Mouse (Mus musculus) midbrain, embryonic 10.5 days (tissue): ENCODE data around the gene Col25a1. TPM values are rescaled to one million over a fixed set of nuclear protein-coding genes. Genes with fewer than 3 reads are reported as not detected.

Source experiments
- DNase-seq: peaks from one replicate; pipeline ENCODE4 v3.0.0-alpha.2; 2017; ENCODE audit warnings: low spot score
- H3K27ac ChIP-seq: fragments of 300-500 bp; sonication (generic); replicated peaks from 2 replicates; pipeline ENCODE4 v1.5.1; 2016; ENCODE audit warnings: mild to moderate bottlenecking
- H3K27me3 ChIP-seq: fragments of 300-500 bp; sonication (generic); 2 replicates; pipeline ENCODE4 v1.6.1; 2016; ENCODE audit warnings: low read depth, mild to moderate bottlenecking; ENCODE audit not compliant: poor library complexity, severe bottlenecking
- H3K36me3 ChIP-seq: fragments of 300-500 bp; sonication (generic); 2 replicates; pipeline ENCODE4 v1.6.1; 2016; ENCODE audit warnings: mild to moderate bottlenecking, moderate library complexity
- H3K4me1 ChIP-seq: fragments of 300-500 bp; sonication (generic); 2 replicates; pipeline ENCODE4 v1.6.1; 2016
- H3K4me3 ChIP-seq: fragments of 300-500 bp; sonication (generic); 2 replicates; pipeline ENCODE4 v1.5.1; 2016; ENCODE audit warnings: mild to moderate bottlenecking, moderate library complexity
- H3K9me3 ChIP-seq: fragments of 300-500 bp; sonication (generic); replicated peaks from 2 replicates; pipeline ENCODE4 v1.6.1; 2016; ENCODE audit warnings: mild to moderate bottlenecking
- WGBS: fragments of 180-500 bp; shearing (Covaris S2); methylation state at CpG from one replicate; pipeline ENCODE4 v1.1.7; 2016; 5-methylcytosine and 5-hydroxymethylcytosine counted together
- polyA plus RNA-seq: library from polyadenylated mRNA; unstranded; fragments of >200 nt; fragmentation: Nextera tagmentation; extraction: Ambion mirVana; gene quantifications from 2 replicates; pipeline ENCODE4 v1.2.1, GENCODE M21; 2016

Gene Col25a1
- polyA plus RNA-seq, 1 experiment from 2014 or later: 1.5 TPM

GRCm38 (mm10) chr3:130354399-130355039 is 223.2 kb downstream of the Col25a1 start:
- no peaks in the 10 kb centered on the region for H3K36me3 ChIP-seq
- H3K27ac ChIP-seq: no peak overlapping the region
- 92% methylated on average over 4 of the region's 4 CpGs for WGBS
- H3K9me3 ChIP-seq: no peaks in the 10 kb centered on the region
- no peaks in the 10 kb centered on the region for H3K27me3 ChIP-seq
- H3K4me3 ChIP-seq: no peak overlapping the region
- DNase-seq: no peak
- no peaks in the 10 kb centered on the region for H3K4me1 ChIP-seq

DNA sequence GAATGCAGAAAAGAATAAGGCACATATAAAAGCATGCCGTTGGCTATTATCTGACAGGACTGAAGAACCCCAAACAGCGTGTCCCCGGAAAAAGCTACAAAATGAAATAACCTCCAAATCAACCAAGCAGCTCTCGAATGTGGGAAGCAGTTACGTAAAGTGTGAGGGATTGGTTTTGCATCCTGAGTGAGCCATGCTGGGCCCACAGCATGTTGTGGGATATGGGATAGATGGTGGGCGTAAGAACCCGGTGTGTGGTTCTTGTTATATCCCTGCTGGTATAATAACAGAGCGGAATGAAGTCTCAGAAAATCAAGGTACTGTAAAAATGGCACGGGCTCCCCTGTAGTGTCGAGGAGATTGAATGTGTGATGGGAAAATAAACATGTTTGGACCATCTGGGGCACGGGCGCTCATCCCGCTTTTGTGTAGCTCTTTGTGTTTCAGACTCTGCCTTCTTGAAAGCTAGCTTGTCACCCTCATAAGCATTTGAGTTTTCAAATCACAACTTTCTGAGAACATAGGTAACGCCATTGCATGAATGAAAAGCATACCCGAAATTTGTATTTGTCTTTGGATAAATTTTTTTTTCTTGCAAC is 225.4 kb downstream of the Col25a1 start:
- 86% methylated on average over 15 of the region's 15 CpGs for WGBS
- Histone ChIP-seq H3K27me3 (no peaks in the 10 kb centered on the region), H3K36me3 (no peaks in the 10 kb centered on the region), H3K4me1 (peaks cover 7% of the 10 kb centered on the region), H3K27ac (no peak overlapping the region), H3K9me3 (no peaks in the 10 kb centered on the region), H3K4me3 (no peak overlapping the region)
- DNase-seq: no peak

DNA sequence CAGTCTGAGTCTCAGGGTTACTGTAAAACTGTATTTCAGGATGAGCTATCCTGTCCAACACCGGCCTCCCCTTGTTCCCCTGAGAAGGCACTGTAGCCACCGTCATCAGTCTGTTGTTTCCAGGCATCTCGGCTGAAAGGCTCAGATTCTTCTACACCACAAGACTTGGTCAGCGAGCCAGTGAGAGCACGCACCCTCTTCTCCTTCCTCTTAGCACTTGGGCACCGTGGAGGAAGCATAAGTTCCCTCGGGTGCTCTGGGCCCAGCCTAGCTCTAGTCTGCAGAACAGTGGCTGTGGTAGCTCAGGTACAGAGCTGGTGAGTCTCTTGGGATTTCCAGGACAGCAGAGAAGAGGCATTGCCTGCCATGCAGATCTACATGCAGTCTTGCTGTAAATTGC is 229.5 kb downstream of the Col25a1 start:
- no peak overlapping the region for H3K4me3 ChIP-seq
- no peaks in the 10 kb centered on the region for H3K27me3 ChIP-seq
- H3K9me3 ChIP-seq: no peaks in the 10 kb centered on the region
- peaks cover 7% of the 10 kb centered on the region for H3K4me1 ChIP-seq
- WGBS: 91% methylated on average over 7 of the region's 7 CpGs
- no peak for DNase-seq
- H3K27ac ChIP-seq: no peak overlapping the region
- H3K36me3 ChIP-seq: no peaks in the 10 kb centered on the region

- Histone ChIP-seq H3K27me3 (no peaks in the 10 kb centered on the region), H3K4me3 (no peak overlapping the region), H3K36me3 (no peaks in the 10 kb centered on the region), H3K9me3 (no peaks in the 10 kb centered on the region), H3K4me1 (peaks cover 7% of the 10 kb centered on the region), H3K27ac (no peak overlapping the region)
- DNase-seq: no peak
- WGBS: 69% methylated on average over 1 of the region's 1 CpGs
These were observed 230.6 kb downstream of the Col25a1 start for GRCm38 (mm10) chr3:130361922-130362321.

- peaks cover 7% of the 10 kb centered on the region for H3K4me1 ChIP-seq
- no peak for DNase-seq
- H3K36me3 ChIP-seq: no peaks in the 10 kb centered on the region
- 90% methylated on average over 7 of the region's 7 CpGs for WGBS
- H3K4me3 ChIP-seq: no peak overlapping the region
- no peak overlapping the region for H3K27ac ChIP-seq
- H3K27me3 ChIP-seq: no peaks in the 10 kb centered on the region
- H3K9me3 ChIP-seq: no peaks in the 10 kb centered on the region
These were observed 231.6 kb downstream of the Col25a1 start for GRCm38 (mm10) chr3:130362797-130363367.

DNA sequence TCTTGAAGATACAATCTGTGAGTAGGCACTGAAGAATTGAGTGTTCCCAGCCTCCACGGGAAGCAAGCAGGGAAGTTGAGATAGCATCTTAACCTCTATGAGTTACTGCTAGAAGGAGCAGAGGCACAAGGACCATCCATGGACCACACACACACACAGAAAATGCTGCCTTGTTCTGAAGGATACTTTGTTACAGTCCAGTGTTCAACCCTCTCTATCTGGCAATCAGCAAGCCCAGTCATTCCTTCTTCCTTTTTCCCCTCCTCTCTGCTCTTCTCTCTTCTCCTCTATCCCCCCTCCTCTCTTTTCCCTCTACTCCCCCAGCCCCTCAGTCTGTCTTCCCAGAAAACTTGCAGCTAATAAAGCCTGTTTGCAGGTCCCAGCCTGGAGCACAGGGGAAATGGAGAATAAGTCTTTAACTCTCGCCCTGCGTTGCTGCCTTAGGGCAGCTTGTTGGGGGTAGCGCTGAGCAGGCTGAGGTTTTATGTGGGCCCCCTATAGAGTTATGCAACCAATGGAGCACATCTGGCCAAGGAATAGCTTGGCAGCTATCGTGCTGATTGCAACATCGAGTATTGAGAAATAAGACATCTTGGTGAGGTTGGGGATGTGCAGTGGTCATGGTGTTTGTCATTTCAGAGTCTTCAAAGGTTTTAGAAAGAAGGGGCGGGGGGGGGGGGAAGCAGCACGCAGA is 235.8 kb downstream of the Col25a1 start:
- H3K4me1 ChIP-seq: peaks cover 7% of the 10 kb centered on the region
- H3K9me3 ChIP-seq: no peaks in the 10 kb centered on the region
- DNase-seq: no peak
- H3K36me3 ChIP-seq: no peaks in the 10 kb centered on the region
- WGBS: 64% methylated on average over 8 of the region's 8 CpGs
- no peak overlapping the region for H3K4me3 ChIP-seq
- no peaks in the 10 kb centered on the region for H3K27me3 ChIP-seq
- no peak overlapping the region for H3K27ac ChIP-seq

- Histone ChIP-seq H3K4me1 (peaks cover 7% of the 10 kb centered on the region), H3K9me3 (no peaks in the 10 kb centered on the region), H3K27me3 (no peaks in the 10 kb centered on the region), H3K27ac (no peak overlapping the region), H3K36me3 (no peaks in the 10 kb centered on the region), H3K4me3 (no peak overlapping the region)
- no peak for DNase-seq
- WGBS: 95% methylated on average over 4 of the region's 4 CpGs
These were observed 237.1 kb downstream of the Col25a1 start for GRCm38 (mm10) chr3:130368352-130368751.

GRCm38 (mm10) chr3:130369113-130369512 is 237.8 kb downstream of the Col25a1 start:
- H3K27ac ChIP-seq: no peak overlapping the region
- DNase-seq: no peak
- H3K36me3 ChIP-seq: no peaks in the 10 kb centered on the region
- no peaks in the 10 kb centered on the region for H3K27me3 ChIP-seq
- peaks cover 7% of the 10 kb centered on the region for H3K4me1 ChIP-seq
- H3K9me3 ChIP-seq: no peaks in the 10 kb centered on the region
- no peak overlapping the region for H3K4me3 ChIP-seq
- 83% methylated on average over 1 of the region's 1 CpGs for WGBS

DNA sequence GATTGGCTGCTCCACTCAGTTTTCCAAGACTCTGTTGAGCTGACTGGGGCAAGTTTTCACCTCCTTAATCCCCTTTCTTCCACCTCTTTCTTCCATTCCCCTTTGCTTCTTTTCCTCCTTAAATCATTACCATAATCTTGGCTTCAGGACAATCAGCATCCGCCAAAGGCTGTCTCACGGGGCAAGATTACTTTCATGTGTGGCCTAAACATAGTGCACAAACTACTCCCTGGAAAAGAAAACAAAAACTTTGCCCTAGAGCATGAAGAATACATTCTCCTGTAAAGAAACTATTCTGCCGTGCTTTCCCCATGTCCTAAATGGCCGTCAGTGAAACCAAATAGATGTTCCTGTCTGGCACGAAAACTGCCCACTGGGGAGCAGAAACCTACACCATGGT is 238.9 kb downstream of the Col25a1 start:
- no peak overlapping the region for H3K4me3 ChIP-seq
- no peaks in the 10 kb centered on the region for H3K27me3 ChIP-seq
- H3K36me3 ChIP-seq: no peaks in the 10 kb centered on the region
- WGBS: 68% methylated on average over 5 of the region's 5 CpGs
- H3K27ac ChIP-seq: no peak overlapping the region; the same call in 1 of the 2 replicates
- DNase-seq: no peak
- peaks cover 7% of the 10 kb centered on the region for H3K4me1 ChIP-seq
- no peaks in the 10 kb centered on the region for H3K9me3 ChIP-seq

DNA sequence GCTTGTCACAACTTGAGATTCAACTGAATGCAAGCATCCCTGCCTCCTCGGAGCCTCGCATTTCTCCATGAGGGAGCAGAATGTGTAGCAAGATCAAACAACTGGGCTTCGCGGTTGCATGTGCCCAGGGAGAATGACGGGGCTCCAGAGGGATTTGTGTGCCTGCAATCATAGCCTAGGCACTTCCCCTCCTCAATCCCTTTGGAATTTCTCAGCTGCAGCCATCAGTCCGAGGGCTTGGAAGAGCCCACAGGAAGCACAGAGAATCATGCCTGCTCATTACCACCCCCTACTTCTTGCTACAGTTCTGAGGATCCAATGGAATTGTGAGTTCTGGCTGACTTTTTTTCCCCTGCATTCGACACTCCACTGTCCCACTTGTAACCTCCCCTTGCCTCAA is 241.8 kb downstream of the Col25a1 start:
- no peak for DNase-seq
- no peaks in the 10 kb centered on the region for H3K27me3 ChIP-seq
- H3K27ac ChIP-seq: no peak overlapping the region
- H3K36me3 ChIP-seq: no peaks in the 10 kb centered on the region
- H3K9me3 ChIP-seq: no peaks in the 10 kb centered on the region
- H3K4me1 ChIP-seq: peaks cover 7% of the 10 kb centered on the region
- H3K4me3 ChIP-seq: no peak overlapping the region
- WGBS: 68% methylated on average over 7 of the region's 7 CpGs

- no peak overlapping the region for H3K4me3 ChIP-seq
- no peaks in the 10 kb centered on the region for H3K27me3 ChIP-seq
- 83% methylated on average over 3 of the region's 3 CpGs for WGBS
- H3K36me3 ChIP-seq: no peaks in the 10 kb centered on the region
- peaks cover 14% of the 10 kb centered on the region for H3K4me1 ChIP-seq
- no peaks in the 10 kb centered on the region for H3K9me3 ChIP-seq
- DNase-seq: no peak
- H3K27ac ChIP-seq: no peak overlapping the region
These were observed 243.5 kb downstream of the Col25a1 start for GRCm38 (mm10) chr3:130374620-130375341.

GRCm38 (mm10) chr3:130377786-130378185 is 246.5 kb downstream of the Col25a1 start:
- Histone ChIP-seq H3K4me1 (peaks cover 16% of the 10 kb centered on the region), H3K9me3 (no peaks in the 10 kb centered on the region), H3K27ac (no peak overlapping the region), H3K27me3 (no peaks in the 10 kb centered on the region), H3K4me3 (no peak overlapping the region), H3K36me3 (no peaks in the 10 kb centered on the region)
- DNase-seq: no peak
- 92% methylated on average over 5 of the region's 5 CpGs for WGBS
